ENCODE assay signal across 12 mouse cellular contexts in genomic region chr8:121786542-121786941, GRCm38 (mm10). TPM values are rescaled to one million over a fixed set of nuclear protein-coding genes. Genes with fewer than 3 reads are reported as not detected.
DNase-seq lines count a peak whose midpoint lies in the region; ATAC-seq lines count a peak whose summit lies in the region.
"Had no signal": no experiment of that assay in that cellular context is flagged by ENCODE, and none has a peak within 500 bp of the region (broad histone marks: within the 10 kb centered on the region; RNA-seq: fewer than 3 reads in every experiment).

No protein-coding gene starts in this region.

- H3K4me2 ChIP-seq in heart, embryonic 12.5 days: peak overlapping the region; percentile 42

- H3K36me3 ChIP-seq in heart, embryonic 12.5 days: no peaks in the 10 kb centered on the region

- H3K9me3 ChIP-seq in heart, embryonic 12.5 days (replicated peaks): no peaks in the 10 kb centered on the region

- peak overlapping the region; percentile 93 for H3K27ac ChIP-seq in heart, embryonic 12.5 days (ENCODE audit: poor library complexity, severe bottlenecking)

- 39% methylated on average over 10 of the region's 10 CpGs for WGBS in heart, embryonic 12.5 days

- DNase-seq in right cerebral cortex, adult 18-20 months: peak; percentile 84
- DNase-seq in right cerebral cortex, postnatal 4 days: no peak
- peak; percentile 74 to 81 for DNase-seq in left cerebral cortex, postnatal 36 days (ENCODE audit: low spot score in 2 of 2)
- no peak for DNase-seq in spleen, postnatal 36 days (ENCODE audit: low spot score in 2 of 2)
- no peak for DNase-seq in kidney, postnatal 4 days
- no peak for DNase-seq in adrenal gland, postnatal 4 days (ENCODE audit: low spot score in 2 of 2)
- DNase-seq: cerebellum, postnatal 25 days; lung, postnatal 36 days had no signal

- peak; percentile 82 for ATAC-seq in heart, embryonic 12.5 days (ENCODE audit: insufficient number of reproducible peaks, low FRiP score)
- ATAC-seq: intestine, postnatal 0 days had no signal

- H3K4me1 ChIP-seq in heart, embryonic 12.5 days (replicated peaks): peaks cover 39% of the 10 kb centered on the region

- no peaks in the 10 kb centered on the region for H3K27me3 ChIP-seq in heart, embryonic 12.5 days (replicated peaks)

- no peak overlapping the region for H3K4me3 ChIP-seq in heart, embryonic 12.5 days

- H3K9ac ChIP-seq in heart, embryonic 12.5 days: peak overlapping the region; percentile 69

- intact Hi-C loops in left cerebral cortex, postnatal 36 days (cut with DNase I): loop anchor here (5.0 kb wide), 1 partner anchor 54 kb away; no protein-coding TSS in a partner anchor

RNA-seq across cellular contexts. Expression of gene Klhdc4, which starts 42.8 kb away (rescaled TPM):
- 27.7 and 28.2 TPM in 2 replicates for polyA plus RNA-seq in heart, embryonic 12.5 days (2016; fragmentation: Nextera tagmentation; extraction: Ambion mirVana)
- total RNA-seq in left cerebral cortex, postnatal 36 days (2021): 10 to 100 TPM; 29.0 to 34.2 TPM
- total RNA-seq in adrenal gland, postnatal 4 days (2021): 10 to 100 TPM; 29.9 TPM

RNA-seq across cellular contexts. Expression of gene Jph3, which starts 57.1 kb away (rescaled TPM):
- 0.27 and 0.31 TPM in 2 replicates for polyA plus RNA-seq in heart, embryonic 12.5 days (2016; fragmentation: Nextera tagmentation; extraction: Ambion mirVana)
- total RNA-seq in left cerebral cortex, postnatal 36 days (2021): 100 to 1,000 TPM; 280 to 293 TPM
- total RNA-seq in adrenal gland, postnatal 4 days (2021): 1 to 10 TPM; 5.0 to 5.8 TPM
- total RNA-seq: heart, postnatal 14 days; liver, adult 2 months had no signal
- polyA plus RNA-seq: liver, adult 2 months had no signal

Comparison
In these comparisons a context has a peak if more than half of its experiments do, and no peak if none do; other contexts are left out.
1. DNase-seq: peak in right cerebral cortex, adult 18-20 months (single experiment) and left cerebral cortex, postnatal 36 days (2 of 2); none in right cerebral cortex, postnatal 4 days (single experiment), spleen, postnatal 36 days (0 of 2), kidney, postnatal 4 days (0 of 2) and adrenal gland, postnatal 4 days (0 of 2).
2. RNA of gene Jph3, which starts 57.1 kb away (total RNA-seq): 280 to 293 TPM in left cerebral cortex, postnatal 36 days; 5.0 to 5.8 TPM in adrenal gland, postnatal 4 days; every median in the first group is over 10 times any median in the second.